Mouse (Mus musculus) cerebellum, postnatal 25 days (tissue): Measurements from ENCODE around the gene Ntf3.

Source experiments
- DNase-seq, 2 experiments: peaks; one replicate each; pipeline ENCODE4 v3.0.0; 2021; ENCODE audit warnings: mixed read lengths in 2 of 2

Ntf3 gene

GRCm38 (mm10) chr6:126166548-126167207 is at the start of gene Ntf3:
Ntf3 (minus strand) TSS chr6:126166910.
- DNase-seq: no peak

- DNase-seq: no peak
These were observed 46.6 kb upstream of the Ntf3 start for GRCm38 (mm10) chr6:126213330-126213729.

- DNase-seq: no peak
These were observed 36.7 kb upstream of the Ntf3 start for GRCm38 (mm10) chr6:126203366-126203765.

GRCm38 (mm10) chr6:126202959-126203358 is 36.2 kb upstream of the Ntf3 start:
- DNase-seq: peak in 1 of 2 experiments; percentile 25

GRCm38 (mm10) chr6:126201721-126202120 is 35.0 kb upstream of the Ntf3 start:
- no peak for DNase-seq

- peak; percentile 93 for DNase-seq
These were observed 33.2 kb upstream of the Ntf3 start for GRCm38 (mm10) chr6:126199916-126200315.

GRCm38 (mm10) chr6:126194760-126195159 is 28.1 kb upstream of the Ntf3 start:
- no peak for DNase-seq

- DNase-seq: no peak
These were observed 23.6 kb upstream of the Ntf3 start for GRCm38 (mm10) chr6:126190218-126190871.

- DNase-seq: no peak
These were observed 20.7 kb upstream of the Ntf3 start for GRCm38 (mm10) chr6:126187400-126187799.

GRCm38 (mm10) chr6:126186116-126186515 is 19.4 kb upstream of the Ntf3 start:
- no peak for DNase-seq

GRCm38 (mm10) chr6:126172071-126172470 is 5.4 kb upstream of the Ntf3 start:
- DNase-seq: no peak

- DNase-seq: no peak
These were observed 4.1 kb upstream of the Ntf3 start for GRCm38 (mm10) chr6:126170772-126171171.

GRCm38 (mm10) chr6:126167731-126168130 is 1.0 kb upstream of the Ntf3 start:
- DNase-seq: peak; percentile 25 to 54

GRCm38 (mm10) chr6:126167208-126167590 is 489 bp upstream of the Ntf3 start:
- DNase-seq: no peak

- no peak for DNase-seq
These were observed 1.0 kb downstream of the Ntf3 start for GRCm38 (mm10) chr6:126165591-126166155.

GRCm38 (mm10) chr6:126164781-126165180 is 1.9 kb downstream of the Ntf3 start:
- DNase-seq: peak; percentile 82 to 87

- DNase-seq: peak; percentile 68 to 74
These were observed 2.6 kb downstream of the Ntf3 start for GRCm38 (mm10) chr6:126163861-126164755.

- DNase-seq: peak; percentile 78 to 79
These were observed 3.5 kb downstream of the Ntf3 start for GRCm38 (mm10) chr6:126163181-126163621.

- peak; percentile 76 to 80 for DNase-seq
These were observed 4.4 kb downstream of the Ntf3 start for GRCm38 (mm10) chr6:126162351-126162758.

- peak; percentile 41 to 43 for DNase-seq
These were observed 5.0 kb downstream of the Ntf3 start for GRCm38 (mm10) chr6:126161571-126162340.

GRCm38 (mm10) chr6:126160067-126160411 is 6.7 kb downstream of the Ntf3 start:
- DNase-seq: no peak
